Mouse (Mus musculus): ENCODE results near the gene Keap1. TPM values are rescaled to one million over a fixed set of nuclear protein-coding genes. Genes with fewer than 3 reads are reported as not detected.
"Not testable (repeated sequence)": the region's sequence is repeated elsewhere in the genome, so short reads cannot be mapped to it uniquely, and the experiment has no call there.

The Keap1 gene
- total RNA-seq, 4 experiments from 2014 or later: 57.8 to 68.8 (median 59.9) TPM

GRCm38 (mm10) chr9:21264272-21264999 is 25.3 kb upstream of the Keap1 start:
- no peak for DNase-seq (ENCODE audit: low spot score in 2 of 2)

GRCm38 (mm10) chr9:21261831-21262230 is 22.7 kb upstream of the Keap1 start:
- no peak for DNase-seq (ENCODE audit: low spot score in 2 of 2)

- DNase-seq (ENCODE audit: low spot score in 2 of 2): no peak
Measured at GRCm38 (mm10) chr9:21260491-21261040, 21.4 kb upstream of the Keap1 start.

GRCm38 (mm10) chr9:21256349-21256748 is 17.2 kb upstream of the Keap1 start:
- not testable (repeated sequence) for DNase-seq (ENCODE audit: low spot score in 2 of 2)

- no peak for DNase-seq (ENCODE audit: low spot score in 2 of 2)
Measured at GRCm38 (mm10) chr9:21254690-21255089, 15.5 kb upstream of the Keap1 start.

- no peak for DNase-seq (ENCODE audit: low spot score in 2 of 2)
Measured at GRCm38 (mm10) chr9:21251116-21251735, 12.1 kb upstream of the Keap1 start.

- DNase-seq (ENCODE audit: low spot score in 2 of 2): no peak
Measured at GRCm38 (mm10) chr9:21250509-21250908, 11.3 kb upstream of the Keap1 start.

- DNase-seq (ENCODE audit: low spot score in 2 of 2): no peak
Measured at GRCm38 (mm10) chr9:21249629-21250508, 10.7 kb upstream of the Keap1 start.

- peak in 1 of 2 experiments; percentile 53 for DNase-seq (ENCODE audit: low spot score in 2 of 2)
Measured at GRCm38 (mm10) chr9:21248326-21248725, 9.2 kb upstream of the Keap1 start, which contains the start of gene S1pr5. Gene S1pr5, minus strand, starts transcription at chr9:21248443.

- DNase-seq (ENCODE audit: low spot score in 2 of 2): no peak
Measured at GRCm38 (mm10) chr9:21246342-21246741, 7.2 kb upstream of the Keap1 start.

GRCm38 (mm10) chr9:21245113-21245487 is 5.9 kb upstream of the Keap1 start:
- DNase-seq (ENCODE audit: low spot score in 2 of 2): no peak

GRCm38 (mm10) chr9:21244428-21245112 is 5.4 kb upstream of the Keap1 start:
- DNase-seq (ENCODE audit: low spot score in 2 of 2): no peak

GRCm38 (mm10) chr9:21243826-21244427 is 4.8 kb upstream of the Keap1 start:
- DNase-seq (ENCODE audit: low spot score in 2 of 2): no peak

- DNase-seq (ENCODE audit: low spot score in 2 of 2): peak in 1 of 2 experiments; percentile 62
Measured at GRCm38 (mm10) chr9:21241343-21241742, 2.2 kb upstream of the Keap1 start.

GRCm38 (mm10) chr9:21239465-21239848 is 296 bp upstream of the Keap1 start:
- DNase-seq (ENCODE audit: low spot score in 2 of 2): no peak

- no peak for DNase-seq (ENCODE audit: low spot score in 2 of 2)
Measured at GRCm38 (mm10) chr9:21238004-21238732, 993 bp downstream of the Keap1 start.

GRCm38 (mm10) chr9:21237368-21238003 is 1.7 kb downstream of the Keap1 start:
- no peak for DNase-seq (ENCODE audit: low spot score in 2 of 2)

- no peak for DNase-seq (ENCODE audit: low spot score in 2 of 2)
Measured at GRCm38 (mm10) chr9:21236991-21237367, 2.2 kb downstream of the Keap1 start.

GRCm38 (mm10) chr9:21235341-21235740 is 3.8 kb downstream of the Keap1 start:
- no peak for DNase-seq (ENCODE audit: low spot score in 2 of 2)

- DNase-seq (ENCODE audit: low spot score in 2 of 2): no peak
Measured at GRCm38 (mm10) chr9:21233805-21234204, 5.4 kb downstream of the Keap1 start.

Data from left cerebral cortex, adult 8-10 months (tissue).